Mouse (Mus musculus): ENCODE measurements around the gene Fcrl1.

- TF ChIP-seq CTCF (IDR thresholded peaks at IDR 0.05; ENCODE audit: extremely low read depth, insufficient read depth, insufficient read length, insufficient replicate concordance) (no peak), POLR2A (IDR thresholded peaks at IDR 0.05; ENCODE audit: low read depth, low read length) (no peak)
Observed at GRCm38 (mm10) chr3:87435479-87435878, 59.3 kb downstream of the Fcrl1 start, which contains the start of gene Fcrl5.

Data from spleen, adult 2 months (tissue).